Mouse (Mus musculus): ENCODE data around the gene Polr3e. TPM values are rescaled to one million over a fixed set of nuclear protein-coding genes. Genes with fewer than 3 reads are reported as not detected.

Polr3e gene
- polyA plus RNA-seq (2014; fragmentation: Illumina TruSeq; extraction: RNeasy Lipid Tissue Mini Kit (QIAGEN cat#74804); ENCODE audit: low read depth, low replicate concordance): 25.9 TPM

DNA sequence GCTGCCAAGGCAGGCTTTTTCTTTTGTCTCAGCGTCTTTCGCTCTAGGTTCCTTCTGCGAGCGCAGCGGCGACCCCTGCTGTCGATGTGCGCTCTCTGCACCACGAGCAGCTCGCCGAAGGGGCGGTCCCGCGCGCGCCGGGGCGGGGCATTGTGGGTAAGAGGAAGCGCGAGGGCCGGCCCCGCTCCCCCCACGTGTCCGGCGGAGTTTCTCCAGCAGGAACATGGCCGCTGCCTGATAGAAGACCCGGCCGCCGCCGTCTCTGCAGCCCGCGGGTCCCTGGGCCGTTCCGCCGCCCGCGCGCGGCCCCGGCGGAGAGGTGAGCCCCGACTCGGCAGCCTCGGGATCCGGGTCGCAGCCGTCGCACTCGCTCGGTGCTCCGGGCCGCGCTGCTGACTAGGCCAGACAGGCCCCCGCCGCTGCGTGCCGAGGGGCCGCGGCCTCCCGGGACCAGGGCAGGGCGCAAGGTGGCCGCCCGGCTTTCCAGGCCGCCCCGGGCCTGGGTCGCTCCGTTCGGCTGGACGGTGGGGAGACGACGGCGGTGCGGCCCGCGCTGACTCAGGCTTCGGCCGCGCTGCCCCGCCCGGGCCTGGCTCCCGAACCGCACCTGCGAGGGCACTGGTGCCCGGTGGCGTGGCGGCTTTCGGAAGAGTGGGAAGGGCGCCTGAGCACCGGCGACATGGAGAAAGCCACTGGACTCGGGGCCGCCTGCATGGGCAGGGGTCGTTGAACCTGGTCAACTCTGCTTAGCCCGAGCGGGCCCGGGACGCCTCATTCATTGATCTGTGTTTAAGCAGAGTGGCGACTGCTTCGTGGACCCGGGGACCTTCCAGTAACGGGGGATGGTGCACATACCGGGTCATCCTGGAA lies at the start of gene Polr3e:
Gene Polr3e, plus strand, starts transcription at position 153 of the 870 bp plus-strand sequence.

DNA sequence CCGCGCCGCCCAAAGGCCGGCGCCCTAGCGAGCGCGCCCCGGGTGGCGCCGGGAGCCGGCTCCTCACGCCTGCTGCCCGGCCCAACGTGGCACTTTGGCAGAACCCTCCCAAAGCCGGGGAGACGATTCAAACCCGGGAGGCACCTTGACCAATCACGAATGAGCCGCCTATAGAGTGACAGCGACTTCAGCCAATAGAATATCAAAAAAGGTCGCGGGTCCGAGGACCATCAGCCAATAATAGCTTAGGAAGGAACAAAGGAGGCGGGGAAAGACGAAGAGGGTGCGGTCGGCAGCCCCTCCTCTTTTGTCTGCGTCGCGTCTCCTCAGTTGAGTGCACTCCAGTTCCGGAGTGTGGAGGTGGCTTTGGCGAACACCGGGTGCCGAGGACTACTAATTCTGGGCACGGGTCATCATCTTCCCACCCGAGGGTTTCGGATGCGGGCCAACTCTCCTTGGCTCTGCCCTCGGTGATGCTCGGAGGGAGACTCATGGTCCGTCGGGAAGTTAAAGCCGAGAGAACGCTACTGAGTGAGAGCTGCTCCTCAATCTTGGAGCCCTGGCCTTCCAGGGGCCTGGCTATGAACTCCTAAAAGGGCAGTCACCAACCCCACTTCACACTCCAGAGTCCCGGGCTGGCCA lies 64.8 kb downstream of the Polr3e start, which contains the start of the genes Cdr2 and Mfsd13b:
Gene Cdr2, minus strand, starts transcription at position 113 of the 642 bp plus-strand sequence.
Gene Mfsd13b, plus strand, starts transcription at position 310 of the 642 bp plus-strand sequence.

Other genes with a start within 250 kb of the Polr3e start
- 2.7 TPM for gene Pdzd9, start 247.4 kb upstream of the Polr3e start, polyA plus RNA-seq (2014; fragmentation: Illumina TruSeq; extraction: RNeasy Lipid Tissue Mini Kit (QIAGEN cat#74804); ENCODE audit: low read depth, low replicate concordance)
- 30.8 TPM for gene Mosmo, start 240.1 kb upstream of the Polr3e start, polyA plus RNA-seq (2014; fragmentation: Illumina TruSeq; extraction: RNeasy Lipid Tissue Mini Kit (QIAGEN cat#74804); ENCODE audit: low read depth, low replicate concordance)
- gene Vwa3a, start 178.4 kb upstream of the Polr3e start, polyA plus RNA-seq (2014; fragmentation: Illumina TruSeq; extraction: RNeasy Lipid Tissue Mini Kit (QIAGEN cat#74804); ENCODE audit: low read depth, low replicate concordance): 7.0 TPM
- gene Gm5737, start 105.4 kb upstream of the Polr3e start, polyA plus RNA-seq (2014; fragmentation: Illumina TruSeq; extraction: RNeasy Lipid Tissue Mini Kit (QIAGEN cat#74804); ENCODE audit: low read depth, low replicate concordance): 0.98 TPM
- 21.4 TPM for gene Eef2k, start 74.9 kb upstream of the Polr3e start, polyA plus RNA-seq (2014; fragmentation: Illumina TruSeq; extraction: RNeasy Lipid Tissue Mini Kit (QIAGEN cat#74804); ENCODE audit: low read depth, low replicate concordance)
- gene Cdr2, start 64.6 kb downstream of the Polr3e start, polyA plus RNA-seq (2014; fragmentation: Illumina TruSeq; extraction: RNeasy Lipid Tissue Mini Kit (QIAGEN cat#74804); ENCODE audit: low read depth, low replicate concordance): 29.5 TPM
- 1.9 TPM for gene Mfsd13b, start 64.8 kb downstream of the Polr3e start, polyA plus RNA-seq (2014; fragmentation: Illumina TruSeq; extraction: RNeasy Lipid Tissue Mini Kit (QIAGEN cat#74804); ENCODE audit: low read depth, low replicate concordance)
- gene Mettl9, start 116.7 kb downstream of the Polr3e start, polyA plus RNA-seq (2014; fragmentation: Illumina TruSeq; extraction: RNeasy Lipid Tissue Mini Kit (QIAGEN cat#74804); ENCODE audit: low read depth, low replicate concordance): 82.0 TPM
- gene Igsf6, start 156.8 kb downstream of the Polr3e start, polyA plus RNA-seq (2014; fragmentation: Illumina TruSeq; extraction: RNeasy Lipid Tissue Mini Kit (QIAGEN cat#74804); ENCODE audit: low read depth, low replicate concordance): 4.1 TPM
- gene Otoa, start 163.9 kb downstream of the Polr3e start, polyA plus RNA-seq (2014; fragmentation: Illumina TruSeq; extraction: RNeasy Lipid Tissue Mini Kit (QIAGEN cat#74804); ENCODE audit: low read depth, low replicate concordance): 0.12 TPM

Measured in adipose tissue, adult 10 weeks (tissue).